Mouse (Mus musculus) embryo, embryonic 11.5 days (tissue): Measurements from ENCODE around the gene Ets1.

Experiments used
- DNase-seq: peaks from one replicate; pipeline ENCODE4 v3.0.0-alpha.2; 2012; ENCODE audit warnings: low read depth, low spot score

Gene Ets1

GRCm38 (mm10) chr9:32666611-32667517 is 30.8 kb downstream of the Ets1 start:
- DNase-seq = no peak

GRCm38 (mm10) chr9:32667518-32667908 is 31.5 kb downstream of the Ets1 start:
- DNase-seq = no peak

- no peak for DNase-seq
Observed at GRCm38 (mm10) chr9:32668075-32668673, 32.2 kb downstream of the Ets1 start.

- no peak for DNase-seq
Observed at GRCm38 (mm10) chr9:32669397-32669796, 33.4 kb downstream of the Ets1 start.

- peak; percentile 64 for DNase-seq
Observed at GRCm38 (mm10) chr9:32671970-32672859, 36.2 kb downstream of the Ets1 start.

- no peak for DNase-seq
Observed at GRCm38 (mm10) chr9:32673923-32674322, 37.9 kb downstream of the Ets1 start.

- DNase-seq = no peak
Observed at GRCm38 (mm10) chr9:32675671-32676409, 39.8 kb downstream of the Ets1 start.

- no peak for DNase-seq
Observed at GRCm38 (mm10) chr9:32676480-32676879, 40.5 kb downstream of the Ets1 start.

GRCm38 (mm10) chr9:32677646-32678045 is 41.6 kb downstream of the Ets1 start:
- DNase-seq = no peak

- DNase-seq = no peak
Observed at GRCm38 (mm10) chr9:32678120-32678757, 42.2 kb downstream of the Ets1 start.

GRCm38 (mm10) chr9:32679531-32679930 is 43.5 kb downstream of the Ets1 start:
- no peak for DNase-seq

GRCm38 (mm10) chr9:32680201-32680600 is 44.2 kb downstream of the Ets1 start:
- DNase-seq = no peak

- DNase-seq = no peak
Observed at GRCm38 (mm10) chr9:32685793-32686558, 50.0 kb downstream of the Ets1 start.

- DNase-seq = no peak
Observed at GRCm38 (mm10) chr9:32688351-32688750, 52.3 kb downstream of the Ets1 start.

GRCm38 (mm10) chr9:32691151-32691925 is 55.3 kb downstream of the Ets1 start:
- DNase-seq = no peak

- no peak for DNase-seq
Observed at GRCm38 (mm10) chr9:32692944-32693343, 56.9 kb downstream of the Ets1 start.

- DNase-seq = no peak
Observed at GRCm38 (mm10) chr9:32693411-32693810, 57.4 kb downstream of the Ets1 start.

- DNase-seq = no peak
Observed at GRCm38 (mm10) chr9:32694111-32694824, 58.2 kb downstream of the Ets1 start.
